Mouse (Mus musculus): ENCODE measurements around the gene Zfp629.

GRCm38 (mm10) chr7:127607150-127607549 is 8.4 kb downstream of the Zfp629 start:
- TF ChIP-seq CTCF (IDR thresholded peaks at IDR 0.05; ENCODE audit: control insufficient read depth, insufficient read depth, insufficient replicate concordance, low read depth, low read length) (no peak), POLR2A (IDR thresholded peaks at IDR 0.05; ENCODE audit: control insufficient read depth, low read depth, low read length) (no peak)

Data from testis, adult 2 months (tissue).